Mouse (Mus musculus) liver, embryonic 14.5 days (tissue): ENCODE data around the gene Mapk8ip3. TPM values are rescaled to one million over a fixed set of nuclear protein-coding genes. Genes with fewer than 3 reads are reported as not detected.

Experiments used
- ATAC-seq: fragments of 200-750 bp; cut with Nextera tagmentation; 2 replicates; pipeline ENCODE4 v1.8.0; 2017; ENCODE audit warnings: moderate number of reproducible peaks, mild to moderate bottlenecking, moderate library complexity; ENCODE audit not compliant: insufficient read depth
- DNase-seq, 3 experiments: peaks; one replicate each; pipeline ENCODE4 v3.0.0-alpha.2; 2012 to 2013; ENCODE audit warnings: low read depth in 3 of 3, low spot score in 3 of 3
- H3K27ac ChIP-seq: fragments of 300-500 bp; sonication (generic); 2 replicates; pipeline ENCODE4 v1.5.1; 2014; ENCODE audit warnings: moderate library complexity, mild to moderate bottlenecking, control low read depth, inconsistent platforms
- H3K27me3 ChIP-seq: fragments of 300-500 bp; sonication (generic); 2 replicates; pipeline ENCODE4 v1.6.1; 2014; ENCODE audit warnings: mild to moderate bottlenecking, low read length, moderate library complexity; ENCODE audit not compliant: control insufficient read depth, insufficient read depth
- H3K36me3 ChIP-seq: fragments of 300-500 bp; sonication (generic); replicated peaks from 2 replicates; pipeline ENCODE4 v1.6.1; 2014; ENCODE audit warnings: low read depth; ENCODE audit not compliant: control insufficient read depth, insufficient read depth
- H3K4me1 ChIP-seq, 2 experiments: fragments of 200-500 bp in 1 of 2; fragments of 300-500 bp in 1 of 2; sonication (generic) in 1 of 2; replicated peaks; 2 replicates each; pipeline ENCODE4 v1.6.1; 2012 to 2014; ENCODE audit warnings: antibody characterized with exemption in 1 of 2, inconsistent platforms in 1 of 2, low read length in 1 of 2; ENCODE audit not compliant: control insufficient read depth in 2 of 2, insufficient read depth in 2 of 2
- H3K4me2 ChIP-seq: fragments of 300-500 bp; sonication (generic); 2 replicates; pipeline ENCODE4 v1.6.1; 2014; ENCODE audit warnings: low read depth, mild to moderate bottlenecking, control low read depth, moderate library complexity
- H3K4me3 ChIP-seq, 2 experiments: fragments of 200-500 bp in 1 of 2; fragments of 300-500 bp in 1 of 2; sonication (generic) in 1 of 2; 2 replicates each; pipeline ENCODE4 v1.5.1; 2012 to 2014; ENCODE audit warnings: low read depth in 2 of 2, low read length in 2 of 2, mild to moderate bottlenecking in 2 of 2, control low read depth in 1 of 2, inconsistent platforms in 1 of 2, moderate library complexity in 1 of 2; ENCODE audit not compliant: insufficient read depth in 1 of 2
- H3K9ac ChIP-seq: fragments of 300-500 bp; sonication (generic); replicated peaks from 2 replicates; pipeline ENCODE4 v1.6.1; 2014; ENCODE audit warnings: mild to moderate bottlenecking, control low read depth, moderate library complexity
- H3K9me3 ChIP-seq: fragments of 300-500 bp; sonication (generic); 2 replicates; pipeline ENCODE4 v1.6.1; 2016; ENCODE audit warnings: low read length, mixed read lengths; ENCODE audit not compliant: control insufficient read depth
- CTCF ChIP-seq: IDR thresholded peaks from 2 replicates; pipeline ENCODE4 v1.5.1; 2016; ENCODE audit warnings: antibody characterized with exemption, low read depth, control low read depth
- EP300 ChIP-seq: IDR thresholded peaks from 2 replicates; pipeline ENCODE4 v1.6.1; 2016; ENCODE audit warnings: antibody characterized with exemption, low read depth
- WGBS: fragments of 180-500 bp; shearing (Covaris S2); extraction: QIAGEN DNeasy Blood & Tissue Kit; methylation state at CpG from one replicate; pipeline ENCODE4 v1.1.7; 2014; ENCODE audit not compliant: insufficient replicate concordance; 5-methylcytosine and 5-hydroxymethylcytosine counted together
- polyA plus RNA-seq, 2 experiments: library from polyadenylated mRNA; depleted of rRNA in 1 of 2; stranded (reverse) in 1 of 2; unstranded in 1 of 2; fragments of >200 nt; fragmentation: Nextera tagmentation in 1 of 2; extraction: Ambion mirVana in 1 of 2; gene quantifications; 2 replicates each; pipeline versions ENCODE4 v1.2.1 to v1.2.3; 2012 to 2014

The Mapk8ip3 gene
- polyA plus RNA-seq, 2 experiments = 7.2 to 34.3 TPM

DNA sequence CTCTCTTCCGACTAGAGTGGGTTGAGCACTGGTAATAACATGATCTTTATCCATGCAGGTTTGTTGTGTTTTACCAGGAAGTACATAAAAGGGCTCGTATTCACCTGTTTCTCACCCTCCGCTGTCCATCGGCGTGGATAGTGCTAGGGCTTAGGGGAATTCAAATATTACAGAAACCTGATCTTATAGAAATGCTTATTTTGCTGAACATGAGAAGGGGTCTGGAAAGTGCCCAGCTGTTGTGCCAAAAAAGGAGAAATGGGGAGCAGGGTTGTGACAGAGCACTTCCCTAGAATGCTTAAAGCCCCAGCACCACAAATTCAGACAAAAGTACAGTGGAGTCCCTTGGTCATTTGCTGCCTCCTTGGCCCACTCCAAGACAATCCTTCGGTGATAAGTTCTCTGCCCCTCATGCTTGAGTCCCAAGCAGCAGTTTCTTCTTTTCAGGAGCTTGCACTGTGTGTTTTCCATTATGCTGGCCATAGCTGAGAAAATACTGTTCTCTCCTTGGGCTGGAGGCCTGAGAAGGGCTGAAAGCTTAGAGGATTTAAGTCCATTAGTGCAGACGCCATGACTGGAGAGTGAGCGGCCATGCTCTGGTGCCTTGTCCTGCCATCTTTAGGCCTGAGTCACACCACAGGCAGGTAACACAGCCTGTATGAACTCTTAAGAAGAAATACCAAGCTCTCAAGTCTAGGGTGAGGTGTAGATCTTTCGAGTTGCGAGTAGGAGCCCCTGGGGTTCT lies 85.2 kb downstream of the Mapk8ip3 start:
- Histone ChIP-seq H3K4me3 (peak overlapping the region; percentile 71 to 75), H3K27me3 (no peaks in the 10 kb centered on the region), H3K9me3 (no peaks in the 10 kb centered on the region), H3K4me2 (peak overlapping the region; percentile 89), H3K9ac (peak overlapping the region; percentile 86), H3K27ac (no peak overlapping the region), H3K36me3 (peaks cover 20% of the 10 kb centered on the region), H3K4me1 (peaks cover 18 to 21% of the 10 kb centered on the region in 2 experiments)
- DNase-seq = no peak
- no peak for TF ChIP-seq CTCF
- TF ChIP-seq EP300 = no peak
- ATAC-seq = no peak
- 76% methylated on average over 10 of the region's 10 CpGs for WGBS

- TF ChIP-seq EP300 = no peak
- no peak for TF ChIP-seq CTCF
- H3K9me3 ChIP-seq = no peaks in the 10 kb centered on the region
- H3K9ac ChIP-seq = peak overlapping the region; percentile 86
- 1% methylated on average over 20 of the region's 20 CpGs for WGBS
- peak overlapping the region; percentile 71 to 75 for H3K4me3 ChIP-seq
- peak overlapping the region; percentile 63 for H3K27ac ChIP-seq
- peak overlapping the region; percentile 89 for H3K4me2 ChIP-seq
- ATAC-seq (no peak), DNase-seq (no peak)
- H3K4me1 ChIP-seq = peaks cover 18 to 21% of the 10 kb centered on the region in 2 experiments
- peaks cover 18% of the 10 kb centered on the region for H3K36me3 ChIP-seq
- H3K27me3 ChIP-seq = no peaks in the 10 kb centered on the region
Measured at GRCm38 (mm10) chr17:24850773-24851127, 86.0 kb downstream of the Mapk8ip3 start.

GRCm38 (mm10) chr17:24850065-24850772 lies 86.6 kb downstream of the Mapk8ip3 start, which contains the start of gene Fahd1:
Gene Fahd1 (minus strand): TSS chr17:24850364.
- H3K27ac ChIP-seq = peak within 1 kb of the TSS; percentile 92
- H3K9ac ChIP-seq = peak within 1 kb of the TSS; percentile 86
- under 1% methylated on average over 58 of the region's 58 CpGs for WGBS
- peak within 1 kb of the TSS; percentile 89 for H3K4me2 ChIP-seq
- ATAC-seq (peak; percentile 92), DNase-seq (peak; percentile 98 to 99 (median 98))
- TF ChIP-seq CTCF (0 out of 2 replicates have a peak, but pooled peaks have one; percentile 36), EP300 (no peak)
- H3K27me3 ChIP-seq = no peaks in the 10 kb centered on the region
- H3K4me1 ChIP-seq = peaks cover 18 to 21% of the 10 kb centered on the region in 2 experiments
- peak within 1 kb of the TSS; percentile 71 to 83 for H3K4me3 ChIP-seq
- no peaks in the 10 kb centered on the region for H3K9me3 ChIP-seq
- peaks cover 18% of the 10 kb centered on the region for H3K36me3 ChIP-seq

DNA sequence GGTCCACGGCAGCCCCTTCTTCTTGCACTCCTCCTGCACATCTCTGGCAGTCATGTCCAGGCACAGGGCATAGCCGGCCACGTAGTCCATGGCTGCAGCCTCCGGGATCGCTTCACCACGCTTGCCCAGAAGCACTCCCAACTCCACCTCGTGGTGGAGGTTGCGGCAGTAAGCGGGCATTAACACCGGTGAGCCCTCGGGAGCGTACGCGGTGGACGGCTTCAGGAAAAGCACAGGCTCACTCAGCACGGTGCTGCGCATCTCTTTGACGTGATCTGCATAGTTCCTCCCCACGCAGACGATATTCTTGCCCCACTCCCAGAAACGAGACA lies 87.1 kb downstream of the Mapk8ip3 start:
- peak overlapping the region; percentile 89 for H3K4me2 ChIP-seq
- H3K27me3 ChIP-seq = no peaks in the 10 kb centered on the region
- H3K9me3 ChIP-seq = no peaks in the 10 kb centered on the region
- H3K27ac ChIP-seq = peak overlapping the region; percentile 92
- peak overlapping the region; percentile 86 for H3K9ac ChIP-seq
- 0% methylated on average over 21 of the region's 21 CpGs for WGBS
- H3K4me3 ChIP-seq = peak overlapping the region; percentile 71 to 83
- DNase-seq (no peak), ATAC-seq (peak; percentile 44)
- H3K4me1 ChIP-seq = peaks cover 18 to 21% of the 10 kb centered on the region in 2 experiments
- H3K36me3 ChIP-seq = peaks cover 18% of the 10 kb centered on the region
- TF ChIP-seq CTCF (peak; percentile 71), EP300 (no peak)

- Histone ChIP-seq H3K4me1 (peaks cover 18 to 21% of the 10 kb centered on the region in 2 experiments), H3K36me3 (peaks cover 7% of the 10 kb centered on the region), H3K27ac (peak overlapping the region; percentile 92), H3K27me3 (no peaks in the 10 kb centered on the region), H3K4me3 (peak overlapping the region; percentile 71 to 83), H3K4me2 (peak overlapping the region; percentile 89), H3K9ac (peak overlapping the region; percentile 86), H3K9me3 (no peaks in the 10 kb centered on the region)
- TF ChIP-seq CTCF = peak; percentile 36; the same call in 1 of the 2 replicates
- peak; percentile 66 for TF ChIP-seq EP300
- DNase-seq (peak; percentile 71 to 79 (median 77)), ATAC-seq (peak; percentile 50)
Measured at GRCm38 (mm10) chr17:24848600-24849031, 88.2 kb downstream of the Mapk8ip3 start.
